In the genomic region with DNA sequence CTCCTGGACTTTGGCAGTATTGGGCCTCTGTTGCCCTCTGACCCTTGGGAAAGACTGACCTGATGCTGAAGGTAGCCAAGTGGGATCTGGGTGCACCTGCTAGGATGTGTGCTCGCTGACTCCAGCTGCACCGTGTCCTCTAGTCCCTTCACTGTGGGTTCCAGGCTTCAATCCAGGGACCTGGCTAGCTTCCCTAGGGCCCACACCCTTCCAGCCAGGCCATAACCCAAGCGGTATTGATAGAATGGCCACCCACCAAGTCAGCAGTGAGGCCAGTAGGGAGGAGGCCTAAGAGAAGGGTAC, we compare ENCODE assay signal across 10 mouse cellular contexts.
DNase-seq lines count a peak whose midpoint lies in the region; ATAC-seq lines count a peak whose summit lies in the region.
"Had no signal": no experiment of that assay in that cellular context is flagged by ENCODE, and none has a peak within 500 bp of the region (broad histone marks: within the 10 kb centered on the region; RNA-seq: fewer than 3 reads in every experiment).

No protein-coding gene starts in this region.

- peaks cover 15% of the 10 kb centered on the region for H3K4me1 ChIP-seq in hindbrain, embryonic 10.5 days (replicated peaks)
- peaks cover 15% of the 10 kb centered on the region for H3K4me1 ChIP-seq in hindbrain, embryonic 12.5 days
- H3K4me1 ChIP-seq in forebrain, embryonic 10.5 days, result peaks cover 37% of the 10 kb centered on the region

- no peak overlapping the region for H3K4me3 ChIP-seq in hindbrain, embryonic 10.5 days
- no peak overlapping the region for H3K4me3 ChIP-seq in hindbrain, embryonic 12.5 days
- no peak overlapping the region for H3K4me3 ChIP-seq in forebrain, embryonic 10.5 days
- H3K4me3 ChIP-seq: limb, embryonic 12.5 days had no signal

- no peaks in the 10 kb centered on the region for H3K9me3 ChIP-seq in hindbrain, embryonic 10.5 days
- no peaks in the 10 kb centered on the region for H3K9me3 ChIP-seq in hindbrain, embryonic 12.5 days (replicated peaks)
- no peaks in the 10 kb centered on the region for H3K9me3 ChIP-seq in forebrain, embryonic 10.5 days
- H3K9me3 ChIP-seq: limb, embryonic 12.5 days had no signal

- H3K27me3 ChIP-seq in hindbrain, embryonic 10.5 days (ENCODE audit: insufficient read depth, poor library complexity, severe bottlenecking), result no peaks in the 10 kb centered on the region
- H3K27me3 ChIP-seq in hindbrain, embryonic 12.5 days, result no peaks in the 10 kb centered on the region
- peaks cover 83% of the 10 kb centered on the region for H3K27me3 ChIP-seq in forebrain, embryonic 10.5 days (ENCODE audit: poor library complexity, severe bottlenecking)
- H3K27me3 ChIP-seq: CH12.LX; limb, embryonic 12.5 days had no signal

- H3K36me3 ChIP-seq in hindbrain, embryonic 10.5 days, result no peaks in the 10 kb centered on the region
- no peaks in the 10 kb centered on the region for H3K36me3 ChIP-seq in hindbrain, embryonic 12.5 days
- H3K36me3 ChIP-seq in forebrain, embryonic 10.5 days (replicated peaks), result no peaks in the 10 kb centered on the region
- H3K36me3 ChIP-seq: limb, embryonic 12.5 days had no signal

- intact Hi-C loops in gastrocnemius, postnatal 14 days (cut with DNase I; ENCODE audit: low total_unique reads), result no loop called here

- WGBS in hindbrain, embryonic 10.5 days, result 92% methylated on average over 3 of the region's 3 CpGs
- WGBS in hindbrain, embryonic 12.5 days, result 97% methylated on average over 3 of the region's 3 CpGs
- WGBS in forebrain, embryonic 10.5 days, result 95% methylated on average over 3 of the region's 3 CpGs

- no peak for ATAC-seq in hindbrain, embryonic 12.5 days (ENCODE audit: low FRiP score)
- ATAC-seq in inflammation-experienced regulatory T-cells, adult 6 months, result no peak

- DNase-seq in hindbrain, embryonic 10.5 days (ENCODE audit: low spot score), result no peak
- DNase-seq in gastrocnemius, postnatal 14 days, result peak; percentile 67
- peak; percentile 87 for DNase-seq in kidney, adult 9 months
- peak; percentile 76 for DNase-seq in lung, postnatal 25 days (ENCODE audit: low spot score)
- no peak for DNase-seq in frontal cortex, postnatal 10 days (ENCODE audit: low spot score in 2 of 2)
- no peak for DNase-seq in forebrain, embryonic 10.5 days (ENCODE audit: extremely low spot score, low spot score)

- peak overlapping the region; percentile 14; the same call in 1 of the 2 replicates for H3K27ac ChIP-seq in hindbrain, embryonic 10.5 days
- H3K27ac ChIP-seq in hindbrain, embryonic 12.5 days, result no peak overlapping the region
- no peak overlapping the region for H3K27ac ChIP-seq in forebrain, embryonic 10.5 days
- H3K27ac ChIP-seq: limb, embryonic 12.5 days had no signal

- no peak overlapping the region for H3K4me2 ChIP-seq in hindbrain, embryonic 12.5 days (replicated peaks)
- H3K4me2 ChIP-seq: limb, embryonic 12.5 days had no signal

- H3K9ac ChIP-seq in hindbrain, embryonic 12.5 days, result no peak overlapping the region
- H3K9ac ChIP-seq: limb, embryonic 12.5 days had no signal

Comparison
In these comparisons a context has a peak if more than half of its experiments do, and no peak if none do; other contexts are left out.
1. DNase-seq: peak in gastrocnemius, postnatal 14 days (single experiment), kidney, adult 9 months (single experiment) and lung, postnatal 25 days (single experiment); none in hindbrain, embryonic 10.5 days (single experiment), frontal cortex, postnatal 10 days (0 of 2) and forebrain, embryonic 10.5 days (single experiment).